Mouse (Mus musculus): ENCODE measurements around the gene Rars2. TPM values are rescaled to one million over a fixed set of nuclear protein-coding genes. Genes with fewer than 3 reads are reported as not detected.

Rars2 gene
- polyA plus RNA-seq, 1 experiment from 2014 or later = 41.4 TPM

DNA sequence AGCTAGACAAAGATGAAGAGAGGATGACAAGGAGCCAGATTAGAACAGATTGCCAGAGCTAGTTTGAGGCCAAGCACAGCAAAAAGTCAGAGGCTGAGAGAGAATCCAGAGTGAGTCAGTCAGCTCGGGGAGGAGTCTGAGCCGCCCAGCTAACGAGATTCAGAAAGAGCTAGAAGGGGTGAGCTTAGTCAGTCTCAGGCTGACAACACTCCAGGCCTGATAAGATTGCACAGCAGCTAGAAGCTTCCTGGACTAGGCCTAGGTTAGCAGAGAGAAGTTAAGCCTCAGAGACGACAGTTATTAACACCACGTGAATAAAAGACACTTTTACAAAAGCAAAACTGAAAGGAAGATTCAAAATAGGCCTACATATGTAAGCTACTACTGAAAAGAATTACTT lies 53.2 kb downstream of the Rars2 start:
- WGBS = 90% methylated on average over 5 of the region's 5 CpGs
- TF ChIP-seq CTCF (IDR thresholded peaks at IDR 0.05; ENCODE audit: low read depth) = no peak
- no peak for TF ChIP-seq EP300 (optimal IDR thresholded peaks at IDR 0.05)
- no peaks in the 10 kb centered on the region for H3K27me3 ChIP-seq (ENCODE audit: control insufficient read depth, insufficient read depth, low read length)
- no peaks in the 10 kb centered on the region for H3K9me3 ChIP-seq (ENCODE audit: control insufficient read depth, low read length)
- DNase-seq (ENCODE audit: low spot score) (no peak), ATAC-seq (ENCODE audit: low FRiP score, low TSS enrichment) (no peak)
- H3K27ac ChIP-seq (replicated peaks) = no peak overlapping the region
- no peak overlapping the region for H3K4me2 ChIP-seq (replicated peaks; ENCODE audit: low read depth)
- H3K36me3 ChIP-seq (ENCODE audit: control insufficient read depth, insufficient read depth, low read length) = peaks cover 18% of the 10 kb centered on the region; the same call in 1 of the 2 replicates
- H3K4me3 ChIP-seq (ENCODE audit: low read depth, low read length) = no peak overlapping the region
- no peak overlapping the region for H3K9ac ChIP-seq (ENCODE audit: low read length)
- H3K4me1 ChIP-seq (replicated peaks; ENCODE audit: control insufficient read depth, insufficient read depth) = no peaks in the 10 kb centered on the region

DNA sequence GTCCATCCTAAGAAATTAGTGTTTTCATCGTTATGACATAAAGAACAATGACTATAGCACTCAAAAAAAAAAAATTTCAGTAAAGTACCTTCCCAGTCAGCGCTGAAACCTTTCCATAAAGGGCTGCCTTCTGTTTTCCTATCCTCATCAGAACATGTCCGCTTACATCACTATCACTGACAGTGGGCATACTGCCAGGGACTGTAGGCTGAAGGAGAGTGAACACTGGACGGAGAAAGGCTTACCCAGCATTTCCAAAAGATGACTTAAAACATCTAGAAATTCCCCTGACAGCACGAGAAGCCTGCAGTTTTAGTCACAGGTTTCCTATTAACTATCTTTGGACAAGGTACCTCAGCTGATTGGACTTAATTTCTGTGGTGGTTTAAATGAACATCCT lies 59.0 kb downstream of the Rars2 start:
- H3K4me2 ChIP-seq (replicated peaks; ENCODE audit: low read depth) = no peak overlapping the region
- H3K9me3 ChIP-seq (ENCODE audit: control insufficient read depth, low read length) = no peaks in the 10 kb centered on the region
- no peaks in the 10 kb centered on the region for H3K27me3 ChIP-seq (ENCODE audit: control insufficient read depth, insufficient read depth, low read length)
- no peak overlapping the region for H3K9ac ChIP-seq (ENCODE audit: low read length)
- TF ChIP-seq EP300 (optimal IDR thresholded peaks at IDR 0.05) (no peak), CTCF (IDR thresholded peaks at IDR 0.05; ENCODE audit: low read depth) (no peak)
- H3K27ac ChIP-seq (replicated peaks) = no peak overlapping the region
- H3K36me3 ChIP-seq (ENCODE audit: control insufficient read depth, insufficient read depth, low read length) = peaks cover 4% of the 10 kb centered on the region; the same call in 1 of the 2 replicates
- DNase-seq (ENCODE audit: low spot score) (no peak), ATAC-seq (ENCODE audit: low FRiP score, low TSS enrichment) (no peak)
- H3K4me1 ChIP-seq (replicated peaks; ENCODE audit: control insufficient read depth, insufficient read depth) = no peaks in the 10 kb centered on the region
- H3K4me3 ChIP-seq (ENCODE audit: low read depth, low read length) = no peak overlapping the region
- 87% methylated on average over 5 of the region's 5 CpGs for whole genome bisulfite sequencing

GRCm38 (mm10) chr4:34680530-34680929 lies 65.8 kb downstream of the Rars2 start:
- H3K9ac ChIP-seq (ENCODE audit: low read length) = no peak overlapping the region
- WGBS = 88% methylated on average over 5 of the region's 5 CpGs
- no peak for ATAC-seq (ENCODE audit: low FRiP score, low TSS enrichment)
- no peaks in the 10 kb centered on the region for H3K36me3 ChIP-seq (ENCODE audit: control insufficient read depth, insufficient read depth, low read length)
- DNase-seq (ENCODE audit: low spot score) = no peak
- H3K4me1 ChIP-seq (replicated peaks; ENCODE audit: control insufficient read depth, insufficient read depth) = no peaks in the 10 kb centered on the region
- H3K27ac ChIP-seq (replicated peaks) = no peak overlapping the region
- TF ChIP-seq EP300 (optimal IDR thresholded peaks at IDR 0.05) (no peak), CTCF (IDR thresholded peaks at IDR 0.05; ENCODE audit: low read depth) (peak; percentile 44)
- no peak overlapping the region for H3K4me2 ChIP-seq (replicated peaks; ENCODE audit: low read depth)
- H3K9me3 ChIP-seq (ENCODE audit: control insufficient read depth, low read length) = no peaks in the 10 kb centered on the region
- no peaks in the 10 kb centered on the region for H3K27me3 ChIP-seq (ENCODE audit: control insufficient read depth, insufficient read depth, low read length)
- no peak overlapping the region for H3K4me3 ChIP-seq (ENCODE audit: low read depth, low read length)

- TF ChIP-seq EP300 (optimal IDR thresholded peaks at IDR 0.05) = no peak
- TF ChIP-seq CTCF (IDR thresholded peaks at IDR 0.05; ENCODE audit: low read depth) = peak; percentile 25; the same call in 1 of the 2 replicates
- H3K4me3 ChIP-seq (ENCODE audit: low read depth, low read length) = peak within 1 kb of the TSS; percentile 87
- H3K27ac ChIP-seq (replicated peaks) = peak within 1 kb of the TSS; percentile 93
- no peaks in the 10 kb centered on the region for H3K9me3 ChIP-seq (ENCODE audit: control insufficient read depth, low read length)
- ATAC-seq (ENCODE audit: low FRiP score, low TSS enrichment) (peak; percentile 98), DNase-seq (ENCODE audit: low spot score) (peak; percentile 92)
- H3K9ac ChIP-seq (ENCODE audit: low read length) = peak within 1 kb of the TSS; percentile 89
- WGBS = under 1% methylated on average over 65 of the region's 65 CpGs
- no peaks in the 10 kb centered on the region for H3K36me3 ChIP-seq (ENCODE audit: control insufficient read depth, insufficient read depth, low read length)
- H3K4me1 ChIP-seq (replicated peaks; ENCODE audit: control insufficient read depth, insufficient read depth) = no peaks in the 10 kb centered on the region
- peak within 1 kb of the TSS; percentile 68 for H3K4me2 ChIP-seq (replicated peaks; ENCODE audit: low read depth)
- no peaks in the 10 kb centered on the region for H3K27me3 ChIP-seq (ENCODE audit: control insufficient read depth, insufficient read depth, low read length)
Measured at GRCm38 (mm10) chr4:34686874-34687567, 72.3 kb downstream of the Rars2 start, which contains the start of gene Slc35a1. Gene Slc35a1, minus strand, starts transcription at chr4:34687438.

- no peak for TF ChIP-seq CTCF (IDR thresholded peaks at IDR 0.05; ENCODE audit: low read depth)
- TF ChIP-seq EP300 (optimal IDR thresholded peaks at IDR 0.05) = no peak
- ATAC-seq (ENCODE audit: low FRiP score, low TSS enrichment) = no peak
- Histone ChIP-seq H3K4me1 (replicated peaks; ENCODE audit: control insufficient read depth, insufficient read depth) (no peaks in the 10 kb centered on the region), H3K9me3 (ENCODE audit: control insufficient read depth, low read length) (no peaks in the 10 kb centered on the region), H3K9ac (ENCODE audit: low read length) (no peak overlapping the region), H3K36me3 (ENCODE audit: control insufficient read depth, insufficient read depth, low read length) (no peaks in the 10 kb centered on the region), H3K4me3 (ENCODE audit: low read depth, low read length) (no peak overlapping the region), H3K27me3 (ENCODE audit: control insufficient read depth, insufficient read depth, low read length) (no peaks in the 10 kb centered on the region), H3K4me2 (replicated peaks; ENCODE audit: low read depth) (no peak overlapping the region), H3K27ac (replicated peaks) (no peak overlapping the region)
- 61% methylated on average over 3 of the region's 3 CpGs for WGBS
- no peak for DNase-seq (ENCODE audit: low spot score)
Measured at GRCm38 (mm10) chr4:34688021-34688420, 73.3 kb downstream of the Rars2 start.

DNA sequence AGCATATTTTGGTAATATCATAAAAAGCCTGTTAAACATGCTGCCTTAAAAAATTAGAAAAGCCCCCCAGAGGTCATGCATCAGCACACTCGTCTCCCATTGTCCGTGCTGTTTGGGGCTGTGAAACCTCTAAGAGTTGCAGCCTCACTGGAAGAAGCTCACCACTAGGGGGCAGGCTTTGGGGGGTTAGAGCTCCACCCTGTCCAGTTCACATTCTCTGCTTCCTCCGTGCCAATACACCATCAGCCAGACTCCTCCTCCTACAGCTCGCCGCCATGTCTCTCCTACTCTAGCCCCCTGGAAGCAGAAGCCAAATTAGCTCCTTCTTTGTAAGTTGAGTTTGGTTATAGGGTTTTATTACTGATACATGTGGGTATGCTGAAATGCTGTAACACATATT lies 86.8 kb downstream of the Rars2 start:
- 59% methylated on average over 5 of the region's 5 CpGs for WGBS
- Histone ChIP-seq H3K4me1 (replicated peaks; ENCODE audit: control insufficient read depth, insufficient read depth) (no peaks in the 10 kb centered on the region), H3K4me3 (ENCODE audit: low read depth, low read length) (no peak overlapping the region), H3K27me3 (ENCODE audit: control insufficient read depth, insufficient read depth, low read length) (no peaks in the 10 kb centered on the region), H3K4me2 (replicated peaks; ENCODE audit: low read depth) (no peak overlapping the region), H3K36me3 (ENCODE audit: control insufficient read depth, insufficient read depth, low read length) (no peaks in the 10 kb centered on the region), H3K9ac (ENCODE audit: low read length) (no peak overlapping the region), H3K27ac (replicated peaks) (no peak overlapping the region), H3K9me3 (ENCODE audit: control insufficient read depth, low read length) (no peaks in the 10 kb centered on the region)
- TF ChIP-seq CTCF (IDR thresholded peaks at IDR 0.05; ENCODE audit: low read depth) (peak; percentile 65), EP300 (optimal IDR thresholded peaks at IDR 0.05) (no peak)
- no peak for ATAC-seq (ENCODE audit: low FRiP score, low TSS enrichment)
- DNase-seq (ENCODE audit: low spot score) = peak; percentile 45
